Mouse (Mus musculus): Measurements from ENCODE around the gene Zcchc2.

DNA sequence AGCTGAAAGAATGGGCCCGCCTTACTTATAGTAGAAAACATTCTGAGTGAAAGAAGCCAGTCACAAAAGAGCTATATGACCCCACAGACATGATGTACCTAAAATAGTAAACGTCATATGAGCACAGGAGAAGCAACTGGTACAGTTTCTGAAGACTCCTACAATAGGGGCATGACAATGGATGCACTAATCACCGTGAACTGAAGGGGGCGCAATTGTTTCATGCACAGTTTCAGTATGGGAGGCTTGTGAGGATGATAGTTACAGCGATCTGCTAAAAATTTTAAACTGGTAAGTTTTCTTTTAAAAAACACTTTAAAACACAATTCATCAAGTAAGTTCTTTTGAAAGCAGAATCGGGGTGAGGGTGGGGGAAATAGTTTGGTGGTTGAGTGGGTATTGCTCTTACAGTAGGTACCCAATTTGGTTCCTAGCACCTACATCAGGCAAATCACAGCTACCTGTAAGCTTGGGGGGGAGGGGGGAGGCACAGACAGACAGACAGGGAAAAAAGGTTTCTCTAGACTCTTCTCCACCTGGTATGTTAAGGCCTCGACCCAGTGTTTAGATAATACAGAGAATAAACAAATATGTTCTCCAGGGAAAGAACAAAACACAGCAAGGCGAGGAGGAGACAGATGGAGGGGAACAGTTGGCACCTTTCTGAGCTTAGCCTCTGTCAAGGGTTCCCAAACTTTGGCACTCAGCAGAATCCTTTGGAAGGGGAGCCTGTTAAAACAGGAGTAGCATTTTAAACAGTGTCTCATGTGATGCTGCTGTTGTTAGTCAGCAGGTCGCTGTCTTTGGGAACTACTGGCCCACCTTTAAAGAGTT is 81.2 kb downstream of the Zcchc2 start:
- TF ChIP-seq GATA1 (IDR thresholded peaks at IDR 0.05; ENCODE audit: low read length) (no peak), TAL1 (IDR thresholded peaks at IDR 0.05; ENCODE audit: low read length) (no peak)

All from erythroblast, embryonic 14.5 days (primary cell).